Mouse (Mus musculus): ENCODE data around the gene Kif21a. TPM values are rescaled to one million over a fixed set of nuclear protein-coding genes. Genes with fewer than 3 reads are reported as not detected.

The Kif21a gene
- polyA plus RNA-seq, 1 experiment from 2014 or later: 5.7 TPM

DNA sequence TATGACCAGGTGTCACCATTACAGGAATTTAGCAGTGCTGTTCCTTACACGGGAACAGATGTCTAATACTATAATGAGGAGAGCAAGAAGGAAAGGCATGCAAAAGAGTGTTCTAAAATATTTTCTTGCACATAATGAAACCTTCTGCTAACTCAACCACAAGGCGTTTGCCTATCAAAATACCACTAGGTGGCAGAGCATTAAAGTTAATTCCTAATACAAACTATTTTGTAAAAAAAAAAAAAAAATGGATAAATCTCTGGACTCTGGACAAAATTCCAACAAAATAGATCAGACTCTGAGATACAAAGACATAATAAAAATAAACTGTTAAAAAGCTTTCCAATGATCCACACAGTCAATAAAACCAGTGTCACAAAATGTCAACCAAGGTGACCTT is 56.9 kb downstream of the Kif21a start:
- H3K27me3 ChIP-seq (replicated peaks): no peaks in the 10 kb centered on the region
- no peak overlapping the region for H3K27ac ChIP-seq (ENCODE audit: poor library complexity, severe bottlenecking)
- 0 out of 2 replicates have a peak, but pooled peaks cover 8% of the 10 kb centered on the region for H3K36me3 ChIP-seq
- H3K4me3 ChIP-seq: no peak overlapping the region
- H3K9me3 ChIP-seq (replicated peaks): no peaks in the 10 kb centered on the region
- H3K4me2 ChIP-seq: no peak overlapping the region
- no peak for ATAC-seq (ENCODE audit: insufficient number of reproducible peaks, low FRiP score)
- 72% methylated on average over 2 of the region's 2 CpGs for WGBS
- H3K4me1 ChIP-seq (replicated peaks): peaks cover 11% of the 10 kb centered on the region; the same call in 1 of the 2 replicates
- no peak overlapping the region for H3K9ac ChIP-seq

DNA sequence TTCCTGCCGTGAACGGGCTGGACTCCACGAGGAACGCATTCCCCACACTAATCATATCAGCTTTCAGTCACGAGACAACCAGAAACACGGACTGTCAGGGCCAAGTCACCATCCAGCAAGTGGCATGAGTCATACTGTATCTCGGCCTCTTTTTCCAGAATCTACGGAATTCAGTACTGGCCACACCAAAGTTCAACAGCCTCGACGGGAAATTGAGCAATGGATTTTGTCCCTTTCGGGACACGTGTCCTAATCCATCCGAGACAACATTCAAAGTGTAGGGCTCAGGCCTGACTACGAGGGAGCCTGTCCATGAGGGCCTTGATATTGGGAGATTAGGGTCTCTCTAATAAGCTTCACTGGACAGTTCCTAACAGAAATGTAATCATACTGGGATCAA is 57.4 kb downstream of the Kif21a start:
- Histone ChIP-seq H3K4me1 (replicated peaks) (peaks cover 14% of the 10 kb centered on the region; the same call in 1 of the 2 replicates), H3K36me3 (0 out of 2 replicates have a peak, but pooled peaks cover 5% of the 10 kb centered on the region), H3K9ac (no peak overlapping the region), H3K4me2 (no peak overlapping the region), H3K27ac (ENCODE audit: poor library complexity, severe bottlenecking) (no peak overlapping the region), H3K27me3 (replicated peaks) (no peaks in the 10 kb centered on the region), H3K9me3 (replicated peaks) (no peaks in the 10 kb centered on the region), H3K4me3 (no peak overlapping the region)
- 51% methylated on average over 14 of the region's 14 CpGs for WGBS
- ATAC-seq (ENCODE audit: insufficient number of reproducible peaks, low FRiP score): no peak

DNA sequence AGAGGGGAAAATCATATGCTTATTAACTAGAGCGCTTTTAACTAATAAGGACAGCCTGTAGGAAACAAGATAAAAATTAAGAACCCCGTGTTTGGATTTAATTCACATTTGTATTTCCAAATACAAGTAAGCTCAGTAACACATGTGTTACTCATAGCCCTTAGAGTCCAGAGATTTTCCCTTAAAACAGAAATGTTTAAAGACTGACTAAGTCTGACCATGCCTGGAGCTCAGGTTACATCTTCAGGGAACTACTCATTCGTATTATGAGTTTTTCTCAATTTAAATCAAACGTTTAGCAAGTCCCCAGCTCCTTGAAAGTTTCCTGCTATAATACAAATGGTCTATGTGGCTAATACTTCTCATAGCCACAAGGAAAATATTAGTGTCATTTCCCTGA is 57.9 kb downstream of the Kif21a start:
- Histone ChIP-seq H3K9me3 (replicated peaks) (no peaks in the 10 kb centered on the region), H3K36me3 (0 out of 2 replicates have a peak, but pooled peaks cover 4% of the 10 kb centered on the region), H3K27ac (ENCODE audit: poor library complexity, severe bottlenecking) (no peak overlapping the region), H3K4me1 (replicated peaks) (peaks cover 14% of the 10 kb centered on the region; the same call in 1 of the 2 replicates), H3K9ac (no peak overlapping the region), H3K4me3 (no peak overlapping the region), H3K4me2 (no peak overlapping the region), H3K27me3 (replicated peaks) (no peaks in the 10 kb centered on the region)
- ATAC-seq (ENCODE audit: insufficient number of reproducible peaks, low FRiP score): no peak
- 80% methylated on average over 4 of the region's 4 CpGs for WGBS

DNA sequence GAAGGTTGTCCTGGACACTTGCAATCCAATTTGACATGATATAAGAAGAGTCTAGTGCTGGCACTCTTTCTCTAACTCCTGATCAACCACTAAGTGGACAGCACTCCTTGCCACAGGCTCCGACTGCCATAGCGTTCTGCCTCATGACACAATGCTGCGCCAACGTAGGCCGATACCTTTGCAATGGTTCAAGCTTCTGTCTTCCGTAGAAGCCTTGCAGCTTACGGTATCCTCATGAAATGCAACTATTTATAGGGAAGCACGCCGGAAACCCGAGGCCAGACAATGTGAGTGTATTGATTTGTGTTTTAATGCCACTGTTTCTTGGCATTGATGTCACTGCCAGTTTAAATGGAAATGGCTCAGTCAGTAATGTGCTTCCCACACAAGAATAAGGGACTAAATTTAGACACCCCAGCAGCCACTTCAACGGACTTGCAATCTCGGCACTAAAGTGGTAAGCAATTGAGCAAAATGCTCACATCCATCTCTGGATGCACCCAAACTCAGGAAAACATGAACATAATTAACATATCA is 62.0 kb downstream of the Kif21a start:
- no peak overlapping the region for H3K4me2 ChIP-seq
- H3K4me1 ChIP-seq (replicated peaks): peaks cover 14% of the 10 kb centered on the region; the same call in 1 of the 2 replicates
- H3K27me3 ChIP-seq (replicated peaks): no peaks in the 10 kb centered on the region
- no peak overlapping the region for H3K4me3 ChIP-seq
- no peaks in the 10 kb centered on the region for H3K9me3 ChIP-seq (replicated peaks)
- ATAC-seq (ENCODE audit: insufficient number of reproducible peaks, low FRiP score): no peak
- H3K9ac ChIP-seq: no peak overlapping the region
- H3K36me3 ChIP-seq: peaks cover 3% of the 10 kb centered on the region
- 89% methylated on average over 12 of the region's 12 CpGs for WGBS
- no peak overlapping the region for H3K27ac ChIP-seq (ENCODE audit: poor library complexity, severe bottlenecking)

DNA sequence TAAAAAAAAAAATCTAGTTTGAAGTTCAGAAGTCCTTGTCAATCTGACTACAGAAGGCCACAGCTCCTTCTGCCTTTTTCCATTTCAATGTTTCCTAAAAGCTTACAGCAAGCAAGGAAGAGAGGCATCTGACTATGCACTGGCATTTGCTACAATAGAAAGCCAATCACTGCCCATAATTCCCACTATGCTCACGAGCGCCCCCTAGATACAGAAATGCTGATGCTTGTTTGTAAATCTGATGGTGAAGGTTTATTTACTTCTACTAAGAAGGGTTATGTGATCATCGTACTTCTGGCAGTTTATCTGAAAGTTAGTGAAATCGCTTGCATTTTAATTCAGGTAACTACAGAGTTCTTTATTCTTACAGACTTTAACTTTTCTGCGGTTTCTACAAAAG is 73.8 kb downstream of the Kif21a start:
- no peaks in the 10 kb centered on the region for H3K4me1 ChIP-seq (replicated peaks)
- H3K4me2 ChIP-seq: no peak overlapping the region
- H3K9me3 ChIP-seq (replicated peaks): peaks cover 3% of the 10 kb centered on the region; the same call in 1 of the 2 replicates
- H3K4me3 ChIP-seq: no peak overlapping the region
- no peak overlapping the region for H3K27ac ChIP-seq (ENCODE audit: poor library complexity, severe bottlenecking)
- 62% methylated on average over 5 of the region's 5 CpGs for WGBS
- no peak overlapping the region for H3K9ac ChIP-seq
- no peak for ATAC-seq (ENCODE audit: insufficient number of reproducible peaks, low FRiP score)
- H3K36me3 ChIP-seq: peaks cover 33% of the 10 kb centered on the region
- no peaks in the 10 kb centered on the region for H3K27me3 ChIP-seq (replicated peaks)

DNA sequence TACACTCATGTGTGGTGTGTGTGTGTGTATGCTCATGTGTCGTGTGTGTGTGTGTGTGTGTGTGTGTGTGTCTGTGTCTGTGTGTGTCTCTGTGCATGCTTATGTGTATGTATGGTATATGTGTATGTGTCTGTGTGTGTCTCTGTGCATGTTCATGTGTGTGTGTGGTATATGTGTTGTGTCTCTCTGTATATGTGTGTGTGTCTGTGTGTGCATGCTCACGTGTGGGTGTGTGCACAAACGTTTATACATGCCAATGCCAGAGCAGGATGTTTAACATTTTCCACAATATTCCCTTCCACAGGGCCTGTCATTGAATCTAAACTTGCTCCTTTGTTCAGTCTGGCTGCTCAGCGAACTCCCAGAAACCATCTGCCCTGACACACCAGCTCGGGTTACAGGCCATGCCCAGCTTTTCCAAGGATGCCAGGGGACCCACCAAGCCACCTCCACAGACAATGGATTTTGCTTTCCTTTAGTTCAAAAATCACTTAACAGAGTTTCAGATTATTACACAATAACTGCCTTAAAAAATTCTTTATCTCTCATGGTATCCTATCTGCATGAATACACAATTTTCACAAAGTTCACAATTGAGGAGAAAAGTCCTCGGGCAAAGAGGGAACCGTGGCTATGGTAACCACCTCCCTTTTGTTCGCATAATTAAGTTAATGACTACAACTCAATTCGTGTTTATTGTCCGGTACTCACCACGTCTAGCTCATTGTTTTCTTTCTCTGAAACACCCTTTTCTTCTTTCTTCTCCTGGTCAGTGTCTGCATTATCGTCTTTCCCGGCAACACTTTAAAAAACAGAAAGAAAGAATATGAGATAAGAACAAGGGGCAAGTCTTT is 77.6 kb downstream of the Kif21a start:
- 72% methylated on average over 13 of the region's 13 CpGs for WGBS
- Histone ChIP-seq H3K9ac (no peak overlapping the region), H3K27me3 (replicated peaks) (no peaks in the 10 kb centered on the region), H3K4me1 (replicated peaks) (no peaks in the 10 kb centered on the region), H3K27ac (ENCODE audit: poor library complexity, severe bottlenecking) (no peak overlapping the region), H3K36me3 (peaks cover 41% of the 10 kb centered on the region), H3K4me3 (no peak overlapping the region), H3K9me3 (replicated peaks) (no peaks in the 10 kb centered on the region), H3K4me2 (no peak overlapping the region)
- no peak for ATAC-seq (ENCODE audit: insufficient number of reproducible peaks, low FRiP score)

DNA sequence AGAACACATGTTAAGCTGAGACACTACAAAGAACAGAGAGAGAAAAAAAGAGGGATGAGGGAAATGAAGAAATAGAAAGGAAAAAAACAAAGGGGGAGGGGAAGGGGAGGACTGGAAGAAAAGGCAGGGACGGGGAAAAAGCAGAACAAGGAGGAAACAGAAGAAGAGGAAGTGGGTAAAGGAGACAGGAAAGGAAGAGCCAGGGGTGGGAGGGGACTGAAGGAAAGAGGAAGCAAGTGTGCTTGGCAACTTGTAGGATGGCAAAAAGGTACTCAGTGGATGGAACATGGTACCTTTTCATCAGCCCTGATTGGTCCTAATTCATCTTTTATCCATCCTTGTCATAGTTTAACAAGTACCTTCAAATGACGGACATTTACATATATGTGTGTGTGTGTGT is 86.4 kb downstream of the Kif21a start:
- 75% methylated on average over 2 of the region's 2 CpGs for WGBS

DNA sequence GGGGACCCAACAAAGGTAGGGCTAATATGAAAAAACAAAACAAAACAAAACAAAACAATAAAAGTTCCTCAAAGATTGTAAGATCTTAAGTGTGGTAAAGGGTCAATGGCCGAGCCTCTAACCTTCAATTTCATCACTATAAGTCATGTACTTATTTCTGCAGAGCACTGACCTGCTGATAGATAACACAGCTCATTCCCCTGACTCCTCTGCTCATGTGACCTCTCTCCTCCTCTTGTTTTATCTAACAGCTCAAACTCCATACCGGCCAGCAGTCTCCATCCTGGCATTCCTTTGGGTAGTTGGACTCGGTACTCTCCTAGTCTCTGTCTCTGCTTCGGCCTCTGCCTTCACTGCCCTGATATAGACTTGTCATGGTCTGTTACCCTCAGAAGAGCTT is 87.2 kb downstream of the Kif21a start:
- H3K4me1 ChIP-seq (replicated peaks): no peaks in the 10 kb centered on the region
- no peaks in the 10 kb centered on the region for H3K27me3 ChIP-seq (replicated peaks)
- H3K9ac ChIP-seq: no peak overlapping the region
- no peak overlapping the region for H3K4me2 ChIP-seq
- WGBS: 54% methylated on average over 4 of the region's 4 CpGs
- no peak for ATAC-seq (ENCODE audit: insufficient number of reproducible peaks, low FRiP score)
- no peaks in the 10 kb centered on the region for H3K9me3 ChIP-seq (replicated peaks)
- H3K4me3 ChIP-seq: no peak overlapping the region
- peaks cover 17% of the 10 kb centered on the region for H3K36me3 ChIP-seq
- no peak overlapping the region for H3K27ac ChIP-seq (ENCODE audit: poor library complexity, severe bottlenecking)

More for the DNA sequence above, 86.4 kb downstream of the Kif21a start:
- ATAC-seq (ENCODE audit: insufficient number of reproducible peaks, low FRiP score): no peak
- Histone ChIP-seq H3K4me3 (no peak overlapping the region), H3K27ac (ENCODE audit: poor library complexity, severe bottlenecking) (no peak overlapping the region), H3K9me3 (replicated peaks) (no peaks in the 10 kb centered on the region), H3K4me1 (replicated peaks) (no peaks in the 10 kb centered on the region), H3K9ac (no peak overlapping the region), H3K4me2 (no peak overlapping the region), H3K36me3 (peaks cover 25% of the 10 kb centered on the region), H3K27me3 (replicated peaks) (no peaks in the 10 kb centered on the region)

DNA sequence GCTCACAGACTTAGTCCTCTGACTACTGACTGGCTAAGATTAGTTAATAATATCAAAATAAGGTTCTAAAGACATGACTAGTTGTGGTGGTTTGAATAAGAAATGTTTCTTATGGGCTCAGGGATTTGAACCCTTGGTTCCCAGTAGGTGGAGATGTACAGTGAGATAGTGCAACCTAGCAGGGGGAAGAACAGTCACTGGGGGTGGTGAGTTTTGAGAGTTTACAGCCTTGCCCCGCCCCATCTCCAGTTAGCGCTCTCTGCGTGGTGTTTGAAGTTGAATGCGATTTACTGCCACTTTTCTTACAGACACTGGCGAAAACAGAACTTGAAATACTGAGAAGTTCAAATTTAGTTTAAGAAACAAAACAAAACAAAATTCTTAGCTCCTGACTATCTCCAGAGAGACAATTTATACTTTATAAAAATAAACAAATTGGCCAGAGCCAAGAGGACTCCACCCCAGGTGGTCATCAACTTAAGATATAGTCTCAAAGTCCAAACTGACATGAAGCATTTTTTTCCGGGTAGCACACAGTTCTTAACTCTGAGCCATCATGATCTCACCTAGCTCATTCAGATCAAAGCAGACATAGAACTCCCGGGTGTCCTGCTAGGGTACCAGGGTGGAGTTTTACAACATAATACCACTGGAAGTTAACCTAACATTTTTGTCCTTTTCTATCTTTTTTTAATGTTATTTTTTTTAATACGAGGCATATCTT is 88.8 kb downstream of the Kif21a start:
- no peak for ATAC-seq (ENCODE audit: insufficient number of reproducible peaks, low FRiP score)
- no peaks in the 10 kb centered on the region for H3K27me3 ChIP-seq (replicated peaks)
- H3K4me1 ChIP-seq (replicated peaks): no peaks in the 10 kb centered on the region
- no peak overlapping the region for H3K4me2 ChIP-seq
- WGBS: 81% methylated on average over 8 of the region's 8 CpGs
- no peaks in the 10 kb centered on the region for H3K9me3 ChIP-seq (replicated peaks)
- no peak overlapping the region for H3K9ac ChIP-seq
- peaks cover 7% of the 10 kb centered on the region for H3K36me3 ChIP-seq
- H3K27ac ChIP-seq (ENCODE audit: poor library complexity, severe bottlenecking): no peak overlapping the region
- H3K4me3 ChIP-seq: no peak overlapping the region

DNA sequence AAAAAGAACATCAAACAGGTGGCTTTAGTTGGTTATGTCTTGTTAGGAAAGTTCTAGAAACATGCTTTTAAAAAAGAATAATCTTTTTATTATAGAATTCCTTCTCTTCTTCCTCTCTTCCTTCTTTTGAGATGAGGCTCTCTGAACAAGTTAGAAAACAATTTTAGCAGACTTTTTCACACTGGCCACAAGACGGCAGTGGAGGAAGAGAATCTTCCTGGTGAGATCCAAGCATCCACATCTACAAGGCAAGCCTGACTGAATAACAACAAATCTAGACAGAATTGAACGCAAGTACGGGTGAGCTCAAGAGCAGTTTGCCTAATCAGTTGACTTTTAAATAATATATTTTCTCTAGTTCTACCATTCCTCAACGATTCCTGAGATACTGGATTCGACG is 98.4 kb downstream of the Kif21a start:
- ATAC-seq (ENCODE audit: insufficient number of reproducible peaks, low FRiP score): no peak
- no peaks in the 10 kb centered on the region for H3K4me1 ChIP-seq (replicated peaks)
- WGBS: 84% methylated on average over 6 of the region's 6 CpGs
- no peaks in the 10 kb centered on the region for H3K27me3 ChIP-seq (replicated peaks)
- H3K36me3 ChIP-seq: peaks cover 9% of the 10 kb centered on the region; the same call in 1 of the 2 replicates
- H3K9me3 ChIP-seq (replicated peaks): no peaks in the 10 kb centered on the region
- no peak overlapping the region for H3K9ac ChIP-seq
- no peak overlapping the region for H3K4me2 ChIP-seq
- H3K27ac ChIP-seq (ENCODE audit: poor library complexity, severe bottlenecking): no peak overlapping the region
- no peak overlapping the region for H3K4me3 ChIP-seq

DNA sequence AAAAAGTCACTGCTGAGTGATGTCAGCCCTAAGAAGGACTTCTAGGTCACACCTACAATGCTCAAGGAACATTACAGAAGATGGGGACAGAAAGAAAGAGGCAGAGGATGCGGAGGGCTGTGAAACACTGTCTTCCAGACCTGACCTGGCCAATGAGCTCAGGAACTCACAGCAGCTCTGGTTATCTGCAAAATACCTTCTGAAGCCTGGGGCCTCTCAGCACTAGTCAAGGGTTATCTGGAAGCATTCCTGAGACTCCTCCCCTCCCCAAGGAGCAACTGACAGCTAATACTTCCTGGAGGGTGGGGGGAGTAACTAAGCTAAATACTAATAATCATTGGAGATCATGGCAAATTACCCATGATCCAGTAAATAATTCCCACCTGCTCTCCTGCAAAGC is 111.3 kb downstream of the Kif21a start:
- Histone ChIP-seq H3K36me3 (peaks cover 5% of the 10 kb centered on the region; the same call in 1 of the 2 replicates), H3K27me3 (replicated peaks) (no peaks in the 10 kb centered on the region), H3K27ac (ENCODE audit: poor library complexity, severe bottlenecking) (no peak overlapping the region), H3K9ac (no peak overlapping the region), H3K4me3 (no peak overlapping the region), H3K4me2 (no peak overlapping the region), H3K4me1 (replicated peaks) (peaks cover 21% of the 10 kb centered on the region), H3K9me3 (replicated peaks) (no peaks in the 10 kb centered on the region)
- 36% methylated on average over 1 of the region's 1 CpGs for WGBS
- no peak; the same call in 1 of the 2 replicates for ATAC-seq (ENCODE audit: insufficient number of reproducible peaks, low FRiP score)
